Mouse (Mus musculus): Measurements from ENCODE around the gene Peli1. TPM values are rescaled to one million over a fixed set of nuclear protein-coding genes. Genes with fewer than 3 reads are reported as not detected.

The Peli1 gene
- polyA plus RNA-seq (2016; fragmentation: Nextera tagmentation; extraction: Ambion mirVana): 63.9 and 68.7 TPM in 2 replicates

- no peaks in the 10 kb centered on the region for H3K27me3 ChIP-seq (replicated peaks; ENCODE audit: low read depth, poor library complexity, severe bottlenecking)
- peak within 1 kb of the TSS; percentile 99 for H3K27ac ChIP-seq (replicated peaks)
- peaks cover 8% of the 10 kb centered on the region for H3K36me3 ChIP-seq (replicated peaks)
- H3K9me3 ChIP-seq: no peaks in the 10 kb centered on the region
- DNase-seq (ENCODE audit: low spot score): peak; percentile 97
- under 1% methylated on average over 24 of the region's 24 CpGs for WGBS
- peaks cover 18% of the 10 kb centered on the region for H3K4me1 ChIP-seq
- H3K4me3 ChIP-seq: peak within 1 kb of the TSS; percentile 94
Measured at GRCm38 (mm10) chr11:21091067-21091427, at the start of gene Peli1. Gene Peli1, plus strand, starts transcription at chr11:21091291.

DNA sequence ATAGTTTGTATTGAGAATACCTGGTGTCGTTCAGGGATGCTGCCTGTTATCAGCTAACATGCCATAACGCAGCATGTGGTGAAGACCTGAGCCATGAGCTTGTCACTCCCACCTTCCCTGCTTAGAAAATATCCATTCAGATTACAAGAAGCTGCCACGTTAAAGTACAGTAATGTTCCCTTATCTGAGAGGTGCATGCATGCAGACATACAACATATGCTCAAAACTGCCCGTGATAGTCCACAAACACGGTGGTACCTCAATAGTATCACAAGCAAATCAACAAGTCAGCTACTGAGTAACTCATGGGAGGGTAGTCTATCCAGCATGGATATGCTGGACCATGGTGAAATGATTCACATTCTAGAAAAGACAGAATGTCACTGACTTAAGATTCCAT, 48.5 kb upstream of the Peli1 start:
- H3K27ac ChIP-seq (replicated peaks): no peak overlapping the region
- no peaks in the 10 kb centered on the region for H3K4me1 ChIP-seq
- no peaks in the 10 kb centered on the region for H3K36me3 ChIP-seq (replicated peaks)
- no peaks in the 10 kb centered on the region for H3K27me3 ChIP-seq (replicated peaks; ENCODE audit: low read depth, poor library complexity, severe bottlenecking)
- WGBS: 90% methylated on average over 5 of the region's 5 CpGs
- H3K9me3 ChIP-seq: no peaks in the 10 kb centered on the region
- H3K4me3 ChIP-seq: no peak overlapping the region
- DNase-seq (ENCODE audit: low spot score): no peak

DNA sequence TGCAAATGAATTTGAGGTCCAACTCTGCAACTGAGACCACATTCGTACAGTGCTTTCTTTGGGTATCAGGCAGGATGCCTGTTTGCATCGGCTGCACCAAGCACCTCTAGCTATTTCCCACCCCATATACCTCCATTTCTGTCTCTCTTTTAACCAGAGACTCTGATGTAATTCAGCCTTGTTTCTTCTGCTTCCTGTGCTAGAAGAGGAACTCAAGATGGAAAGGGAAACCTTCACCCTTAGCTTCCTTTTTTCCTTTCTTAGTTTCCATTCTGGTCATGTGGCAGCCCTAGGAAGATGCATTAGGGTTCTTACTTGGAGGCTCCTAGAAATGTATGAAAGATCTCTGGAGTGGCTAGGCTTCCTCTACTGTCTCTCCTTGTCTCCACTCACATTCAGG, 44.9 kb upstream of the Peli1 start:
- H3K27ac ChIP-seq (replicated peaks): no peak overlapping the region
- no peak overlapping the region for H3K4me3 ChIP-seq
- 89% methylated on average over 2 of the region's 2 CpGs for WGBS
- H3K36me3 ChIP-seq (replicated peaks): no peaks in the 10 kb centered on the region
- H3K4me1 ChIP-seq: no peaks in the 10 kb centered on the region
- no peak for DNase-seq (ENCODE audit: low spot score)
- H3K27me3 ChIP-seq (replicated peaks; ENCODE audit: low read depth, poor library complexity, severe bottlenecking): no peaks in the 10 kb centered on the region
- no peaks in the 10 kb centered on the region for H3K9me3 ChIP-seq

DNA sequence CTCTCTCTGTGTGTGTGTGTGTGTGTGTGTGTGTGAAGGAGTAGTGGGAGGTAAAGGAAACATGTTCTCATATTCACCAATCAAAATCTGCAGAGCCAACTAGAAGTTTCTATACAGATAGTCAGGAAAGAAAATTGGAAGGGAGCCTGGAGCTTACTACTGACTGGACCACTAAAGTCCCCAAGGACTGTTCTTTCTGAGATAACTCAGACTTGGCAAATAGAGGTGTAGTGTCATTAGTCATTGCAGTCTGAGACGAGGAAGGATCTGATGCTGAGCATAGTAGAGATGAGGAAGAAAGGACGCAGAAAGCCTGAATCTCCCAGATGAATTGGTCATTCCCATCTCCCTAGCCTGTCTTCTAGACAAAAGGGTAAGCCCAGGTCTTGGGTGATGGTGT, 43.2 kb upstream of the Peli1 start:
- Histone ChIP-seq H3K27ac (replicated peaks) (no peak overlapping the region), H3K27me3 (replicated peaks; ENCODE audit: low read depth, poor library complexity, severe bottlenecking) (no peaks in the 10 kb centered on the region), H3K9me3 (no peaks in the 10 kb centered on the region), H3K36me3 (replicated peaks) (no peaks in the 10 kb centered on the region), H3K4me1 (no peaks in the 10 kb centered on the region), H3K4me3 (no peak overlapping the region)
- 82% methylated on average over 2 of the region's 2 CpGs for WGBS
- no peak for DNase-seq (ENCODE audit: low spot score)

DNA sequence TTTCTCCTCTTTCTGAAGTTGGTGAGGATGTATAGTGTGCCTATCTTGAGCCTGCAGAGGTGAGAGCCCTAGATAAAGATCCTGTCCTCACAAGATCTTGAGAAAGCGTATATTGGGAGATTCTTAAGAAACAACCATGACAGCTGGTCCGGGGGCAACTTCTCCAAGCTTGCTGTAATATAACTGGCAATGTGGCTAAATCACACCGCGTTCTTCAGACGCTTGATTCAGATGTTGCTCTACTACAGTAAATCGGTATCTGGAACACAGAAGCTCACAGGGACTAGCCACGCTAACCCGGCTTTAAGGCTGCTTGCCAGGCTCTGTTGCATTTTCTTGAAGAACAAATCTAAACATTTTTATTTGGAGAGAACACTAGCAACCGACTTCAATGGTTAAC, 39.4 kb upstream of the Peli1 start:
- no peak overlapping the region for H3K4me3 ChIP-seq
- DNase-seq (ENCODE audit: low spot score): no peak
- H3K4me1 ChIP-seq: peaks cover 9% of the 10 kb centered on the region; the same call in 1 of the 2 replicates
- H3K27me3 ChIP-seq (replicated peaks; ENCODE audit: low read depth, poor library complexity, severe bottlenecking): no peaks in the 10 kb centered on the region
- H3K36me3 ChIP-seq (replicated peaks): no peaks in the 10 kb centered on the region
- no peak overlapping the region for H3K27ac ChIP-seq (replicated peaks)
- H3K9me3 ChIP-seq: no peaks in the 10 kb centered on the region
- 86% methylated on average over 9 of the region's 9 CpGs for WGBS

DNA sequence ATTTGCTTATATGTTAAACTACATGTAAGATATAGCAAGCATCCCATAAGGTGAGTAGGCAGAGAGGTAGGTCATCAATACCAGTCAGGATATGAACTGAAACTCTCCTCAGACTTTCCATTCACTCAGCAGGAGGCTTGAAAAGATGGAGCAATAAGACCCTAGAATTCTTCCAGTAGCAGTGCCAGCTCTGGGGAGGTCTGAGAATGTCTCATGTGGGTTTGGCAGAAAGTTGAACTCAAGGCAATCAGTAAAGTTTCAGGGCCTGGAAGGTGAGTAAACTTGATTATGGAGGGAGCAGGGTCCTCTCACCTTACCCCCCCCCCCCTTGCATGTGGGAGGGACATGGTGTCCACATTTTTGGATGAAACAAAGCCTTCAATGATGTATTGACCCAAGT, 36.5 kb upstream of the Peli1 start:
- H3K36me3 ChIP-seq (replicated peaks): no peaks in the 10 kb centered on the region
- no peak overlapping the region for H3K4me3 ChIP-seq
- no peak overlapping the region for H3K27ac ChIP-seq (replicated peaks)
- DNase-seq (ENCODE audit: low spot score): no peak
- H3K4me1 ChIP-seq: peaks cover 9% of the 10 kb centered on the region; the same call in 1 of the 2 replicates
- no peaks in the 10 kb centered on the region for H3K9me3 ChIP-seq
- H3K27me3 ChIP-seq (replicated peaks; ENCODE audit: low read depth, poor library complexity, severe bottlenecking): no peaks in the 10 kb centered on the region

DNA sequence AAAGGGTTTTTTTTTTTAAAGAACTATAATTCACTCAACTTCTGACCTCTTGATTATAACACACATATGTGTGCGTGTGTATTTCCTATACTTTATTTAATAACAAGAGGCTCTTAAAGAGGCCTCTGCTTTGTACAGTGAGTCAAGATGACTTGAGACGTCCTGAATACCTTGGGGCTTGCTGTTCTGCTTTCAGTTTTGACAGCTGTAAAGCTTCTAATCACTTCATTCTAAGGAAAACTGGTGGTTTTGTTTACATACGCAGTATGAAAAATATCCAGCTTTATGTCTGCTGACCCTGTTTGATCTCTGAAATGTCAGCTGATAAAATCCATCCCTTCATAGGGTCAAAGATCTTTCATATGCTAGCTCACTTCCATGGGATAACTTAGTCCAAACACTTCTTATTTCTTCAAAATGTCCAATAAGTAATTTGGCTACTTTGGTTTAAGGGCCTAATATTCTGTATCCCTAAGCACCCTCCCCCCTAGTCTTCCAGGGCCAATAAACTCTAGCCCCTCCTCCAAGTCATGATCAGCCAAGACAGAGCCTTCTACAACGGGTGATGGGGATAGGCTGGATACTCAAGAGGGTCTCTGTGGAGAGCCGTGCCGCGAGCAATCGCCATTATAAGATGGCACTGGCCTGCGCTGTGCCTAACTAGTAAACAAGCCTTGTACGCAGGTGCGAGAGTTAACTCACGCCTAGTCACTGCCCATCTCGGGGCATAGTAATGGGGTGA, 34.8 kb upstream of the Peli1 start:
- no peak for DNase-seq (ENCODE audit: low spot score)
- no peak overlapping the region for H3K4me3 ChIP-seq
- WGBS: 89% methylated on average over 13 of the region's 13 CpGs

GRCm38 (mm10) chr11:21057511-21058414, 33.3 kb upstream of the Peli1 start:
- no peaks in the 10 kb centered on the region for H3K27me3 ChIP-seq (replicated peaks; ENCODE audit: low read depth, poor library complexity, severe bottlenecking)
- no peak overlapping the region for H3K27ac ChIP-seq (replicated peaks)
- peaks cover 12% of the 10 kb centered on the region; the same call in 1 of the 2 replicates for H3K4me1 ChIP-seq
- no peak for DNase-seq (ENCODE audit: low spot score)
- no peaks in the 10 kb centered on the region for H3K9me3 ChIP-seq
- 84% methylated on average over 17 of the region's 17 CpGs for WGBS
- no peaks in the 10 kb centered on the region for H3K36me3 ChIP-seq (replicated peaks)
- no peak overlapping the region for H3K4me3 ChIP-seq

More for the DNA sequence above, 34.8 kb upstream of the Peli1 start:
- Histone ChIP-seq H3K27me3 (replicated peaks; ENCODE audit: low read depth, poor library complexity, severe bottlenecking) (no peaks in the 10 kb centered on the region), H3K36me3 (replicated peaks) (no peaks in the 10 kb centered on the region), H3K9me3 (no peaks in the 10 kb centered on the region), H3K4me1 (peaks cover 12% of the 10 kb centered on the region; the same call in 1 of the 2 replicates), H3K27ac (replicated peaks) (no peak overlapping the region)

DNA sequence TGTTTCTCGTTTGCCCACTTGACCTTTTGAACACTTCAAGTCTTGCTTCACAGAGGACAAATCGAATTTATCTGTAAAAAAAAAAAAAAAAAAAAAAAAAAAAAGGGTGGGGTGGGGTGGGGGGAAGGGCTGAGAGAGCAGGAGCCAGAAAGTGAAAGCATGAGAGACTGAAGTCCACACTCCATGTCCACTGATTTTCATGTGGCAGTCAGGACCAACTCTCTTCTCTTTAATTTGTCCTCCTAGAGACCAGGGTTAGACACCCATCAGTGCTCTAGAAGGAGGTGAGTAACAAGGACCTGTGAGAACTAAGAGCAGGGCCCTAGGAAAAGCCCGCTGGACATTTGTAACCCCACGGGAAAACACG, 32.7 kb upstream of the Peli1 start:
- no peaks in the 10 kb centered on the region for H3K27me3 ChIP-seq (replicated peaks; ENCODE audit: low read depth, poor library complexity, severe bottlenecking)
- WGBS: 81% methylated on average over 5 of the region's 5 CpGs

DNA sequence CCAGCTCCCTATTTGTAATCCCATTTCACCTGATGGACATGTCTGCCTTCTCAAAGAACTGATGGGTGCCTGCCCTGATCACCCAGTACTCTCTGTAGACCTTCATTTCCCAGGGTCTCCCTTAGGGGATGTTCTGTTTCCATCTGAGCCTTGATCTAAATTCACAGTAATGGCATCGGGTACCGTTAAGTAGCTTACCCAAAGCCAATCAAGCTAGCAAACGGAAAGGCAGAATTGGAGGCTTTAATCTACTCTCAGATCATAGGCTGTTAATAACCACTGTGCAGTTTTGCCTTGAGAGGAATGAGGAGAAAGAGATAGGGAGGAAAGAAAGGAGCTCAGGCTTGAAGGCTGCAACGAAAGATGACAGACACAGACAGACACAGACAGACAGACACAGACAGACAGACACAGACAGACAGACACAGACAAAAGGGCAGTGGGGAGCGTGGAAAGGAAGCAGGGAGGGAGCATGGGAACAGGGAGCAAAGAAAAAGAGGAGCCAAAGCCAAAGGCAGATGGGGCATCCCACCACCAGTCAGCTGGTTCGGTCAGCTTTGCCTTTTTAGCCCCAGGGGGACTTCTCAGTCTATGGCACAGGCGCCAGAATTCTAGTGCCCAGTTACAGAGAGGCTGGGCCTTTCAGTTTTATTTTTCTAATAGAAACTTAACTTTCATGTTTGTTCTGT, 30.6 kb upstream of the Peli1 start:
- H3K4me1 ChIP-seq: peaks cover 4% of the 10 kb centered on the region; the same call in 1 of the 2 replicates
- H3K36me3 ChIP-seq (replicated peaks): no peaks in the 10 kb centered on the region
- no peaks in the 10 kb centered on the region for H3K27me3 ChIP-seq (replicated peaks; ENCODE audit: low read depth, poor library complexity, severe bottlenecking)
- DNase-seq (ENCODE audit: low spot score): no peak
- 73% methylated on average over 7 of the region's 7 CpGs for WGBS
- no peak overlapping the region for H3K4me3 ChIP-seq
- no peaks in the 10 kb centered on the region for H3K9me3 ChIP-seq
- no peak overlapping the region for H3K27ac ChIP-seq (replicated peaks)

More for the DNA sequence above, 32.7 kb upstream of the Peli1 start:
- Histone ChIP-seq H3K9me3 (no peaks in the 10 kb centered on the region), H3K27ac (replicated peaks) (no peak overlapping the region), H3K36me3 (replicated peaks) (no peaks in the 10 kb centered on the region), H3K4me3 (no peak overlapping the region), H3K4me1 (peaks cover 12% of the 10 kb centered on the region; the same call in 1 of the 2 replicates)
- no peak for DNase-seq (ENCODE audit: low spot score)

- H3K9me3 ChIP-seq: no peaks in the 10 kb centered on the region
- H3K27me3 ChIP-seq (replicated peaks; ENCODE audit: low read depth, poor library complexity, severe bottlenecking): no peaks in the 10 kb centered on the region
- no peak for DNase-seq (ENCODE audit: low spot score)
- no peaks in the 10 kb centered on the region for H3K36me3 ChIP-seq (replicated peaks)
- peaks cover 3% of the 10 kb centered on the region; the same call in 1 of the 2 replicates for H3K4me1 ChIP-seq
- H3K27ac ChIP-seq (replicated peaks): no peak overlapping the region
- WGBS: 89% methylated on average over 8 of the region's 8 CpGs
- H3K4me3 ChIP-seq: no peak overlapping the region
Measured at GRCm38 (mm10) chr11:21061075-21061403, 30.1 kb upstream of the Peli1 start.

DNA sequence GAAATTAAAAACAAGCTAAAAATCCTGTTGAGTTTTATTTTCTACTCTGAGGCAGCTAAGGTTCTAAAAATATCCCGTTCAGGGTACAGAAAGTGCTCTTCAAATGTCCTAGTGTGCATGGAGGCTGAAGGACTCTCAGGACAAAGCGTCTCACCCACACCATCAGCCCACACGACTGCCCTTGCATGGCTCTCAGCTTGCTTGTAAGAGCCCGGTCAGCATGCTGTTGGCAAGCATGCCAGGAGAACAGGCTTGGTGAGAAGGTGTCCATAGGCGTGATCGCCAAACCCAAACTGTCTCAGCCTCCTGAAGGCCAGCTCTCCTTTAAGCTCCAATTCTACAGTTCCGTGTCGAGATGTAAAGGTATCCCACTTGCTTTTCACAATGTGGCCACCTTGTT, 29.7 kb upstream of the Peli1 start:
- Histone ChIP-seq H3K36me3 (replicated peaks) (no peaks in the 10 kb centered on the region), H3K4me3 (no peak overlapping the region), H3K4me1 (peaks cover 3% of the 10 kb centered on the region; the same call in 1 of the 2 replicates), H3K9me3 (no peaks in the 10 kb centered on the region), H3K27ac (replicated peaks) (no peak overlapping the region), H3K27me3 (replicated peaks; ENCODE audit: low read depth, poor library complexity, severe bottlenecking) (no peaks in the 10 kb centered on the region)
- no peak for DNase-seq (ENCODE audit: low spot score)
- 89% methylated on average over 8 of the region's 8 CpGs for WGBS
